Mouse (Mus musculus) E14TG2a.4 (cell line): ENCODE data around the gene Gm815.
A peak's percentile ranks its signal among the peaks of the same experiment; 100 is the strongest.

ENCODE experiments used
- H3K27me3 ChIP-seq: 2 replicates; pipeline ENCODE4 v1.6.1; 2014; ENCODE audit warnings: low read length, control low read depth; ENCODE audit not compliant: insufficient read depth
- H3K36me3 ChIP-seq: 2 replicates; pipeline ENCODE4 v1.6.1; 2014; ENCODE audit warnings: low read length, control low read depth; ENCODE audit not compliant: insufficient read depth
- H3K4me1 ChIP-seq: replicated peaks from 2 replicates; pipeline ENCODE4 v1.6.1; 2014; ENCODE audit warnings: low read depth, low read length, control low read depth
- H3K4me3 ChIP-seq: replicated peaks from 2 replicates; pipeline ENCODE4 v1.5.1; 2014; ENCODE audit warnings: mild to moderate bottlenecking, low read length
- H3K9me3 ChIP-seq: 2 replicates; pipeline ENCODE4 v1.6.1; 2014; ENCODE audit warnings: low read length, control low read depth
- CTCF ChIP-seq: conservative IDR thresholded peaks from 2 replicates; pipeline ENCODE4 v1.5.1; 2014; ENCODE audit warnings: low read length
- NANOG ChIP-seq: IDR thresholded peaks from 2 replicates; pipeline ENCODE4 v1.6.1; 2014; ENCODE audit warnings: borderline replicate concordance, low read length, mixed read lengths
- POU5F1 ChIP-seq: IDR thresholded peaks from 2 replicates; pipeline ENCODE4 v1.6.1; 2014; ENCODE audit warnings: low read length, borderline replicate concordance

The Gm815 gene

DNA sequence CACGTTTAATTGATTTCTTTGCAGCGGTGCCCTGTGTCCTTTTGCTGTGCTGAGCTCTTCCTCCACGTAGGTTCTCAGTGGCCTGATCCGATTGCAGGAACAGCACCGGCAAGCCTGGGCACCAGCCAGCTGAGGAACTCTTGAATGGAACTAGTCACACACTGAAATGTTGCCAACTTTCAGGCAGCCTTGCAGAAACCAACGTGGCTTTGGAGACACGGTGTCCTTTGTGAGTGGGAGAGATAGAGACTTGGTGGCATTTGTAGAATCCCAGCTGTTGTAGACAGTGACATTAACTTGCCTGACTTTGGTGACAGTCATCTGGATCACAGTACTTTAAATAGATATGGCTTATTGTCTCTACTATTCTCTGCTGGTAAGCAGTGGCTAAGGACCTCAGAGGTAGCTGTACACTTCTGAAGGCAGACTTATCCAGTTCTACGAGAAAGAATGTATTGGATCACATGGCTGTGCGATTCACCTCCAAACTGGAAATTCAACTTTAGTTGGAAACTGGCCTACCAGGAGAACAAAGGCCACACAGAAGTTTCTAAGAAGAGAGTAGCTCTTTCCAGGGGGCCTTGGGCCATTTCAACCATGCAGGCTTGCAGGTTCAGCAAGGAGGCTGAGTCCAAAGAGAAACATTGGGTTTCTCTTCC, 5.8 kb downstream of the Gm815 start:
- no peaks in the 10 kb centered on the region for H3K36me3 ChIP-seq

DNA sequence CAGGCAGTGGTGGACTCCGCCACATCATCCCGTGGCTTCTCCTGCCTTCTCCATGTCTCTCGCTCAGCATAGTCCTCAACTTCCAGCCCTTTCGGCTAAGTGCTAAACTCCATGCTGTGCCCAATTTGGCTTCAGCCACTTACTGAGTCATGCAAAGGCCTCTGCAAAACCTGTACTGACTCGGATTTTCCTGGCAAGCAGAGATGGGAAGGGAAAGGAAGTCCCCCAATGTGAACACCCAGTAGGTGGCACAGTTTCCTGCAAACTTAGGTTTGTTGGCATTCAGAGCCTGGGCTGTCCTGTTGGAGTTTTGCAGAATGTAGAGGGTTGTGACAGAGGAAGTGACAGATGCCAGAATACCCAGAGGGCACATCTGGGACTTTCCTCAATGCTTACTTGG, 7.2 kb downstream of the Gm815 start:
- TF ChIP-seq NANOG (no peak), POU5F1 (no peak), CTCF (no peak)

More for the DNA sequence above, 5.8 kb downstream of the Gm815 start:
- H3K4me1 ChIP-seq = no peaks in the 10 kb centered on the region
- no peak overlapping the region for H3K4me3 ChIP-seq
- no peaks in the 10 kb centered on the region for H3K27me3 ChIP-seq
- H3K9me3 ChIP-seq = no peaks in the 10 kb centered on the region; the same call in 1 of the 2 replicates
- no peak for TF ChIP-seq POU5F1
- no peak for TF ChIP-seq CTCF
- no peak for TF ChIP-seq NANOG

GRCm38 (mm10) chr19:26902162-26902561, 16.5 kb downstream of the Gm815 start:
- no peaks in the 10 kb centered on the region for H3K4me1 ChIP-seq
- TF ChIP-seq CTCF (no peak), NANOG (no peak), POU5F1 (no peak)
- H3K36me3 ChIP-seq = no peaks in the 10 kb centered on the region

More for the DNA sequence above, 7.2 kb downstream of the Gm815 start:
- Histone ChIP-seq H3K9me3 (peaks cover 2% of the 10 kb centered on the region), H3K27me3 (no peaks in the 10 kb centered on the region), H3K4me3 (no peak overlapping the region), H3K4me1 (no peaks in the 10 kb centered on the region), H3K36me3 (no peaks in the 10 kb centered on the region)

GRCm38 (mm10) chr19:26914245-26914644, 28.6 kb downstream of the Gm815 start:
- TF ChIP-seq POU5F1 (no peak), CTCF (no peak), NANOG (no peak)
- H3K27me3 ChIP-seq = no peaks in the 10 kb centered on the region
- no peaks in the 10 kb centered on the region for H3K4me1 ChIP-seq
- no peaks in the 10 kb centered on the region for H3K9me3 ChIP-seq
- H3K4me3 ChIP-seq = no peak overlapping the region
- no peaks in the 10 kb centered on the region for H3K36me3 ChIP-seq

More at GRCm38 (mm10) chr19:26902162-26902561, 16.5 kb downstream of the Gm815 start:
- peaks cover 19% of the 10 kb centered on the region for H3K9me3 ChIP-seq
- no peak overlapping the region for H3K4me3 ChIP-seq
- no peaks in the 10 kb centered on the region for H3K27me3 ChIP-seq

DNA sequence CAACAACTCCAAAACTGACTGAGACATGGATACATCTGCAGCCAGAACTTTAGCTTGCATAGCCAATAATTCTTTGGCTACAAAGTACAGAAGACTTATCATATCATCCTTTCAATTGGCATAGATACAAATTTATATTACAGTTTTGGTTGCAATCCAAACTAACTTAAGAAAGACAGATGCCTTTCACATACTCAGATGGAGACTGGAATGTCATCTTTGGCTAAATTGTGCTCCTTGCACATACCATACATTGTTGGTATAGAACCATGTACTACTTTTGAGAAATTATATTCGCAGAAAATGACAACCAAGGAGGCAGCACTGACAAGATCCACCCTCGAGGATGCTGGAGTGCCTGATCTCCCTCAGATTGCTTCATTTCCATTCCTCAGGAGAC, 35.1 kb downstream of the Gm815 start:
- TF ChIP-seq CTCF (no peak), POU5F1 (no peak)
- Histone ChIP-seq H3K4me3 (no peak overlapping the region), H3K36me3 (no peaks in the 10 kb centered on the region), H3K27me3 (no peaks in the 10 kb centered on the region), H3K9me3 (no peaks in the 10 kb centered on the region), H3K4me1 (no peaks in the 10 kb centered on the region)

- no peaks in the 10 kb centered on the region for H3K4me1 ChIP-seq
- no peaks in the 10 kb centered on the region for H3K9me3 ChIP-seq
- no peaks in the 10 kb centered on the region for H3K36me3 ChIP-seq
- H3K4me3 ChIP-seq = no peak overlapping the region
- TF ChIP-seq POU5F1 (no peak), CTCF (no peak), NANOG (peak; percentile 60; the same call in 1 of the 2 replicates)
- H3K27me3 ChIP-seq = no peaks in the 10 kb centered on the region
Measured at GRCm38 (mm10) chr19:26930295-26931283, 44.9 kb downstream of the Gm815 start.

- Histone ChIP-seq H3K4me1 (peaks cover 4% of the 10 kb centered on the region), H3K9me3 (no peaks in the 10 kb centered on the region), H3K27me3 (no peaks in the 10 kb centered on the region), H3K4me3 (no peak overlapping the region), H3K36me3 (no peaks in the 10 kb centered on the region)
- no peak for TF ChIP-seq NANOG
- TF ChIP-seq CTCF = no peak
- no peak for TF ChIP-seq POU5F1
Measured at GRCm38 (mm10) chr19:26934186-26934585, 48.5 kb downstream of the Gm815 start.
